Mouse (Mus musculus): ENCODE data around the gene Man1a.

DNA sequence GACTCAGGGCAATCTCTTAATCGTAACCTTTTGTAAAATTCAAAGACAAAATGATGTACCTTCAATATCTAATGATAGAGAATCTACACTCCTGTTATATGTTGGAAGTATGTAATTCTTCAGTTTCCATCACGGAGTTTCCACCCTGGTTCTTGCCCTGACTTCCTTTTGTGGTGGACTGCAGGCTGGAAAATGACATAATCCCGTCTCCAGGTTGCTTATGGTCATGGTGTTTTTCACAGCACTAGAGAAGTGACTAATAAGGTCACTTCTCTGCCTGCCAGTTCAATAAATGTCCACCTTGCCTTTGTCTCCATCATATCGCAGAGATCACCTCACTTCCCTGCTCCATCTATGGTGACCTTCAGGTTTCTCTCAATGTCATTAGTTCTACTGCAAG, 22.2 kb downstream of the Man1a start:
- TF ChIP-seq CHD2 (IDR thresholded peaks at IDR 0.05; ENCODE audit: low read depth, low read length) (no peak), ZC3H11A (IDR thresholded peaks at IDR 0.05; ENCODE audit: borderline replicate concordance, low read depth, low read length) (no peak)

All from ES-E14 (cell line).